Mouse (Mus musculus) stomach, embryonic 14.5 days (tissue): ENCODE measurements at regions not wholly inside any gene's neighbourhood (a gene's known extent, or its start where the extent isn't known, plus 50 kb on each side); places are given as distances from the start of the nearest gene placed in this dataset.

Experiments
- ATAC-seq: fragments of 200-750 bp; cut with Nextera tagmentation; 2 replicates; pipeline ENCODE4 v1.8.0; 2017; ENCODE audit warnings: low read depth, moderate TSS enrichment; ENCODE audit not compliant: insufficient number of reproducible peaks, insufficient read depth, low FRiP score
- H3K27ac ChIP-seq: fragments of 300-500 bp; sonication (generic); 2 replicates; pipeline ENCODE4 v1.5.1; 2014; ENCODE audit warnings: mild to moderate bottlenecking, low read length, moderate library complexity, mixed read lengths
- H3K27me3 ChIP-seq: fragments of 300-500 bp; sonication (generic); 2 replicates; pipeline ENCODE4 v1.6.1; 2014; ENCODE audit warnings: low read length, control low read depth, mixed read lengths; ENCODE audit not compliant: control insufficient read depth, insufficient read depth
- H3K36me3 ChIP-seq: fragments of 300-500 bp; sonication (generic); 2 replicates; pipeline ENCODE4 v1.6.1; 2014; ENCODE audit warnings: mild to moderate bottlenecking, control low read depth, low read length, moderate library complexity, mixed read lengths; ENCODE audit not compliant: control insufficient read depth, insufficient read depth
- H3K4me1 ChIP-seq: fragments of 300-500 bp; sonication (generic); 2 replicates; pipeline ENCODE4 v1.6.1; 2014; ENCODE audit warnings: low read length, control low read depth, mixed read lengths; ENCODE audit not compliant: control insufficient read depth, insufficient read depth
- H3K4me2 ChIP-seq: fragments of 300-500 bp; sonication (generic); replicated peaks from 2 replicates; pipeline ENCODE4 v1.6.1; 2014; ENCODE audit warnings: low read depth, low read length, control low read depth
- H3K4me3 ChIP-seq: fragments of 300-500 bp; sonication (generic); 2 replicates; pipeline ENCODE4 v1.5.1; 2014; ENCODE audit warnings: low read depth, low read length, control low read depth
- H3K9ac ChIP-seq: fragments of 300-500 bp; sonication (generic); replicated peaks from 2 replicates; pipeline ENCODE4 v1.6.1; 2014; ENCODE audit warnings: low read depth, mild to moderate bottlenecking, control low read depth, low read length, moderate library complexity, mixed read lengths
- H3K9me3 ChIP-seq: fragments of 300-500 bp; sonication (generic); 2 replicates; pipeline ENCODE4 v1.6.1; 2016; ENCODE audit warnings: low read depth, low read length, control low read depth; ENCODE audit not compliant: control insufficient read depth
- WGBS: fragments of 180-500 bp; shearing (Covaris S2); extraction: QIAGEN DNeasy Blood & Tissue Kit; methylation state at CpG from one replicate; pipeline ENCODE4 v1.1.7; 2014; 5-methylcytosine and 5-hydroxymethylcytosine counted together

DNA sequence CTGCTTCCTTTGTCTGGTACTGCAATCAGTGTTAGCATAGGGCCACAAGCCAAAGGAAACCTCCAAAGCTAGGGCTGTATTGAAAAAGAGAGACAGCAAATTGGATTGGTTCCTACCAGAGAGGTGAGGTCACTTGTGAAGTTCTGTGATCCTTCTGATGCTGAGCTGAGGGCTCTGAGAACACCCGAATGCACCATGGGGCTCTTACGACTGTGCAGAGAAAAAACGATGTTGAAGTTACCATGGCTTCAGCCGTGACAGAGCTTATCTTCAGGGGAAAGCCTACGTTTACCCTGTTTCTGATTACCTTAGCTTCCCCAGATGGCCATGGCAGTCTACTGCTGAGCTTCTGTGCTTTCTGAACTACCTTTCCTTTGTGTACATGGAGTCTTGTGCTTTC lies 53.9 kb upstream of the Fmo9 start:
- 70% methylated on average over 5 of the region's 5 CpGs for WGBS
- H3K4me1 ChIP-seq = no peaks in the 10 kb centered on the region

GRCm38 (mm10) chr1:166738029-166738428 lies 56.4 kb upstream of the Fmo9 start:
- Histone ChIP-seq H3K27me3 (no peaks in the 10 kb centered on the region), H3K36me3 (no peaks in the 10 kb centered on the region), H3K4me2 (no peak overlapping the region), H3K9me3 (no peaks in the 10 kb centered on the region), H3K9ac (no peak overlapping the region), H3K27ac (no peak overlapping the region), H3K4me1 (no peaks in the 10 kb centered on the region), H3K4me3 (no peak overlapping the region)
- ATAC-seq = no peak
- 2% methylated on average over 2 of the region's 2 CpGs for WGBS

More for the DNA sequence above, 53.9 kb upstream of the Fmo9 start:
- H3K36me3 ChIP-seq = no peaks in the 10 kb centered on the region
- H3K9ac ChIP-seq = no peak overlapping the region
- H3K9me3 ChIP-seq = no peaks in the 10 kb centered on the region
- H3K4me3 ChIP-seq = no peak overlapping the region
- no peak for ATAC-seq
- no peaks in the 10 kb centered on the region for H3K27me3 ChIP-seq
- H3K27ac ChIP-seq = no peak overlapping the region
- no peak overlapping the region for H3K4me2 ChIP-seq

DNA sequence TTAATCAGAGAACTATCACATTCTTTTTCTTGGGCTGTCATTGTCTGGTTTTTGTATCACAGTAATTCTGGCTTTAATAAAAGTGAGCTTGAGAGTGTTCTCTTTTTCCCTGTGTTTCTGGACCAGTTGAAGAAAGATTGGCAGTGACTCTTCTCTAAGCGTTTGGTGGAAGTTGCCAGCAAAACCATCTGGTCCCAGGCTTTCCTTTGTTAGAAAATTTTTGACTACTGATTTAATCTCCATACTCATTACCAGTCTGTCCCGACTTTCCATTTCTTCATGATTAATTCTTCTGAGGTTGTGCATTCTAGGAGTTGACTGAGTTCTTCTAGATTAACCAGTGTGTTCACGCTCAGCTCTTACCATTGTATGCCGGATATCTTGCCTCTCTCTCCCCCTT lies 68.6 kb upstream of the Fmo9 start:
- Histone ChIP-seq H3K4me1 (no peaks in the 10 kb centered on the region), H3K27ac (no peak overlapping the region), H3K9me3 (no peaks in the 10 kb centered on the region), H3K4me2 (no peak overlapping the region), H3K36me3 (no peaks in the 10 kb centered on the region), H3K27me3 (no peaks in the 10 kb centered on the region), H3K9ac (no peak overlapping the region), H3K4me3 (no peak overlapping the region)
- 84% methylated on average over 4 of the region's 4 CpGs for WGBS
- ATAC-seq = no peak

DNA sequence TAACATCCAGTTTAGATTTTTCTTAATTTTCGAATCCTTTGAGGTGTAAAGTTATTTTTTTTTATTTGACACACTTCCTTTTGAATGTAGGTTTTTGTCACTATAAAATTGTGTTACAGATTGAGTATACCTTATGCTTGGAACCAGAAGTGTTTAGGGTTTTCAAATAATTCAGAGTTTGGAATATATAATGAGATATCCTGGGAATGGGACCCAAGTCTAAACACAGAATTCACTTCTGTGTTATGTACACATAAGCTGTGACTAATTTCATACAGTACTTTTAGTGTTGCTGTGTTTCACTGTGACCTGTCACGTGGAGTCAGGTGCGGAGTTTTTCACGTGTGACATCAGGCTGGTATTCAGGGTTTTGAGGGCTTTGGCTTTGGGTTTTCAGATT lies 69.1 kb upstream of the Fmo9 start:
- no peaks in the 10 kb centered on the region for H3K27me3 ChIP-seq
- no peak for ATAC-seq
- H3K36me3 ChIP-seq = no peaks in the 10 kb centered on the region
- WGBS = 80% methylated on average over 4 of the region's 4 CpGs
- no peak overlapping the region for H3K4me2 ChIP-seq
- no peak overlapping the region for H3K4me3 ChIP-seq
- H3K9ac ChIP-seq = no peak overlapping the region
- no peak overlapping the region for H3K27ac ChIP-seq
- H3K4me1 ChIP-seq = no peaks in the 10 kb centered on the region
- no peaks in the 10 kb centered on the region for H3K9me3 ChIP-seq

- H3K4me2 ChIP-seq = no peak overlapping the region
- no peaks in the 10 kb centered on the region for H3K4me1 ChIP-seq
- no peaks in the 10 kb centered on the region for H3K27me3 ChIP-seq
- H3K9me3 ChIP-seq = no peaks in the 10 kb centered on the region
- no peaks in the 10 kb centered on the region for H3K36me3 ChIP-seq
- 82% methylated on average over 3 of the region's 3 CpGs for WGBS
- ATAC-seq = no peak
- H3K27ac ChIP-seq = no peak overlapping the region
- no peak overlapping the region for H3K4me3 ChIP-seq
- no peak overlapping the region for H3K9ac ChIP-seq
These were observed 69.8 kb upstream of the Fmo9 start for GRCm38 (mm10) chr1:166751436-166751835.

- H3K27ac ChIP-seq = no peak overlapping the region
- H3K4me2 ChIP-seq = no peak overlapping the region
- H3K4me3 ChIP-seq = no peak overlapping the region
- 81% methylated on average over 6 of the region's 6 CpGs for WGBS
- no peaks in the 10 kb centered on the region for H3K36me3 ChIP-seq
- no peaks in the 10 kb centered on the region for H3K9me3 ChIP-seq
- no peak for ATAC-seq
- no peaks in the 10 kb centered on the region for H3K4me1 ChIP-seq
- no peaks in the 10 kb centered on the region for H3K27me3 ChIP-seq
- H3K9ac ChIP-seq = no peak overlapping the region
These were observed 71.5 kb upstream of the Fmo9 start for GRCm38 (mm10) chr1:166752990-166753709.

- ATAC-seq = no peak
- Histone ChIP-seq H3K4me3 (no peak overlapping the region), H3K9me3 (no peaks in the 10 kb centered on the region), H3K36me3 (no peaks in the 10 kb centered on the region), H3K4me1 (no peaks in the 10 kb centered on the region), H3K27ac (no peak overlapping the region), H3K27me3 (no peaks in the 10 kb centered on the region), H3K9ac (no peak overlapping the region), H3K4me2 (no peak overlapping the region)
- 77% methylated on average over 2 of the region's 2 CpGs for WGBS
These were observed 77.3 kb upstream of the Fmo9 start for GRCm38 (mm10) chr1:166758987-166759386.

DNA sequence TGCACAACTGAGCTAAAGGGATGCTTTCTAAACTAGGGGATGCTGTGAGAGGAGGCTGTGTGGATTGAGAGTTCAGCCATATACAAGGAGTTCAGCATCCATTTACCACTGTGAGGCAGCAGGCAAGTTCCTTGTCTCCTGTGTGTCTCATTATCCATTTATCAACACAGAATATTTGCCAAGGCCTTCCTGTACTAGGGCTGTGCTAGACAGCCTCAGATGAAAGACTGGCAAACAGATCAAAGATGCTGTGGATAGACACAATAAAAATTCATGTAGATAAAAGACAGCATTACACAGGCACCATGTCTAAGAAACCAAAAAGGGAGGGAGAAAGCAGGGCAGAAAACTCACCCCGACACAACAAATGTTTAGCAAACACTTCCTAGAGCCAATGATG lies 91.5 kb upstream of the Fmo9 start:
- Histone ChIP-seq H3K27ac (no peak overlapping the region), H3K36me3 (no peaks in the 10 kb centered on the region), H3K9ac (no peak overlapping the region), H3K27me3 (no peaks in the 10 kb centered on the region), H3K4me3 (no peak overlapping the region), H3K4me1 (no peaks in the 10 kb centered on the region), H3K9me3 (no peaks in the 10 kb centered on the region), H3K4me2 (no peak overlapping the region)
- no peak for ATAC-seq
- WGBS = 78% methylated on average over 1 of the region's 1 CpGs

DNA sequence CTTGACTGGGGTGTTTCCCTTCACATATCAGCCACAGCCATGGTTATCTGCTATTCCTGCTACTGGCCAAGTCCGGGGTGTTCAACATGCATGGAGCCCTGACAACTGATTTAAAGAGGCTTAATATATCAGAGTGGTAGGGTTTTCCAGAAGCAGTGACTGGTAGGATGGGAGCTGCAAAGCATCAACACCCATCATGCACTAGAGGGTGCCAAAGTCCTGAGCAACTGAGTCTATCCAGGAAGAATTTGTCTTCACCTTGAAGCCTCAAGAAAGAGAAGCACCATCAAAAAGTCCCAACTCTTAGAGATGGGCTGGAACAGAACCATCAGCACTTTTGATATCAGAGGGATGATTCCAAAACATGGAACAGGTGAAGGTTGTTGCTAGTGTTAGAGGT lies 100.5 kb upstream of the Fmo9 start:
- 55% methylated on average over 1 of the region's 1 CpGs for WGBS

More for the DNA sequence above, 100.5 kb upstream of the Fmo9 start:
- Histone ChIP-seq H3K27me3 (no peaks in the 10 kb centered on the region), H3K36me3 (no peaks in the 10 kb centered on the region), H3K4me2 (no peak overlapping the region), H3K9ac (no peak overlapping the region), H3K4me3 (no peak overlapping the region), H3K9me3 (no peaks in the 10 kb centered on the region), H3K4me1 (no peaks in the 10 kb centered on the region), H3K27ac (no peak overlapping the region)
- ATAC-seq = no peak
